Mouse (Mus musculus) left cerebral cortex, postnatal 25 days (tissue): ENCODE data around the gene Cst12. TPM values are rescaled to one million over a fixed set of nuclear protein-coding genes. Genes with fewer than 3 reads are reported as not detected.

Experiments
- total RNA-seq, 2 experiments: library from RNA; stranded (reverse); gene quantifications; 2 replicates each; pipeline ENCODE4 v1.2.3; 2021

Cst12 gene
- total RNA-seq, 2 experiments from 2014 or later: 2.4 to 2.7 TPM

Other genes starting within 250 kb of the Cst12 start
- 10 to 100 TPM; 11.6 to 13.5 TPM for gene Nxt1, start 116.8 kb upstream of the Cst12 start, total RNA-seq
- 10 to 100 TPM; 28.9 to 30.9 TPM for gene Gzf1, start 108.3 kb upstream of the Cst12 start, total RNA-seq
- 100 to 1,000 TPM; 333 to 361 TPM for gene Napb, start 56.9 kb upstream of the Cst12 start, total RNA-seq
- gene Cstl1, start 39.0 kb upstream of the Cst12 start, total RNA-seq: under 1 TPM in 1 of 2 experiments, not detected in 1; 0.99 TPM
- gene Cst11, start 17.9 kb upstream of the Cst12 start, total RNA-seq: not detected
- not detected for gene 8030411F24Rik, start 7.4 kb upstream of the Cst12 start, total RNA-seq
- not detected for gene Cst8, start 9.4 kb downstream of the Cst12 start, total RNA-seq
- gene Cst13, start 30.7 kb downstream of the Cst12 start, total RNA-seq: not detected
- gene Cst9, start 45.8 kb downstream of the Cst12 start, total RNA-seq: not detected
- not detected for gene 9230104L09Rik, start 75.7 kb downstream of the Cst12 start, total RNA-seq
- gene Cst3, start 86.3 kb downstream of the Cst12 start, total RNA-seq: 1,000 to 10,000 TPM; 1,805 to 1,873 TPM
- not detected for gene Gm1330, start 213.9 kb downstream of the Cst12 start, total RNA-seq
- not detected for gene Gm10750, start 227.9 kb downstream of the Cst12 start, total RNA-seq